Mouse (Mus musculus) ES-Bruce4 (cell line): ENCODE results near the gene Olfr218.

Source experiments
- CTCF ChIP-seq: IDR thresholded peaks from one replicate; pipeline ENCODE4 v1.8.1; 2011; ENCODE audit warnings: low read depth, low read length
- EP300 ChIP-seq: IDR thresholded peaks from 2 replicates; pipeline ENCODE4 v1.6.1; 2011; ENCODE audit warnings: low read depth, low read length; ENCODE audit not compliant: insufficient read depth
- POLR2A ChIP-seq: IDR thresholded peaks from one replicate; pipeline ENCODE4 v1.8.1; 2011; ENCODE audit warnings: low read length; ENCODE audit not compliant: insufficient read depth

DNA sequence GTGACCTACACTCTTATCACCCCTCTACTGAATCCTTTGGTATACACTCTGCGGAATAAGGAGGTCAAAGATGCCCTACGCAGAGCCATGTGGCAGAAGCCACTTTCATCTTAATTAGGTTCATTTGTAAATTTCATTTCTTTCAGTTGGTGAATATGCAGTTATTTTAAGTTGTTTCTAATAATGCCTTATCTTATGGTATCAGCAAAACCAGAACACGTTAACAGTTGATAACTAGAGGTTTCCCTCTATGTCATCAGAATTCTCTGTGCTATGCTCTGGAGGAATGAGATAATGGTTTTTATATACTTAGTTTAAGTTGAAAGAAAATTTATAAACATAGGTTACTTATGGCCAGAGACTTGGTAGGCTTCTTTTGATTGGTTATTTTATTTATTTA lies 18.9 kb downstream of the Olfr218 start:
- TF ChIP-seq CTCF (no peak), EP300 (no peak), POLR2A (no peak)
